Mouse (Mus musculus) frontal cortex, postnatal 25 days (tissue): ENCODE measurements at regions not wholly inside any gene's neighbourhood (a gene's known extent, or its start where the extent isn't known, plus 50 kb on each side); places are given as distances from the start of the nearest gene placed in this dataset.

Experiments used
- DNase-seq, 2 experiments: peaks; one replicate each; pipeline ENCODE4 v3.0.0; 2022; ENCODE audit warnings: low spot score in 2 of 2

- no peak for DNase-seq
Observed at GRCm38 (mm10) chr15:103102068-103102840, 64.6 kb downstream of the Smug1 start.

GRCm38 (mm10) chr15:103100121-103100520, 66.8 kb downstream of the Smug1 start:
- DNase-seq, result no peak

- DNase-seq, result no peak
Observed at GRCm38 (mm10) chr15:103094457-103094856, 72.4 kb downstream of the Smug1 start.

GRCm38 (mm10) chr15:103093655-103094054, 73.2 kb downstream of the Smug1 start:
- peak in 1 of 2 experiments; percentile 37 for DNase-seq

- DNase-seq, result no peak
Observed at GRCm38 (mm10) chr15:103092496-103092895, 73.8 kb downstream of the Hoxc4 start.

GRCm38 (mm10) chr15:103090280-103091164, 71.8 kb downstream of the Hoxc4 start:
- no peak for DNase-seq

- DNase-seq, result no peak
Observed at GRCm38 (mm10) chr15:103089852-103090251, 71.1 kb downstream of the Hoxc4 start.

- DNase-seq, result no peak
Observed at GRCm38 (mm10) chr15:103089440-103089839, 70.7 kb downstream of the Hoxc4 start.

GRCm38 (mm10) chr15:103087204-103087603, 68.5 kb downstream of the Hoxc4 start:
- no peak for DNase-seq

- DNase-seq, result no peak
Observed at GRCm38 (mm10) chr15:103086672-103087069, 67.9 kb downstream of the Hoxc4 start.
